Mouse (Mus musculus): ENCODE data around the gene Slc22a4.

- no peak for TF ChIP-seq CTCF (IDR thresholded peaks at IDR 0.05; ENCODE audit: low read depth)
- no peak for TF ChIP-seq EP300 (IDR thresholded peaks at IDR 0.05; ENCODE audit: low read depth)
Measured at GRCm38 (mm10) chr11:54058056-54058617, 30.2 kb upstream of the Slc22a4 start.

All from liver, postnatal 0 days (tissue).